Mouse (Mus musculus): ENCODE measurements at regions not wholly inside any gene's neighbourhood (a gene's known extent, or its start where the extent isn't known, plus 50 kb on each side); places are given as distances from the start of the nearest gene placed in this dataset.
A peak's percentile ranks its signal among the peaks of the same experiment; 100 is the strongest.

DNA sequence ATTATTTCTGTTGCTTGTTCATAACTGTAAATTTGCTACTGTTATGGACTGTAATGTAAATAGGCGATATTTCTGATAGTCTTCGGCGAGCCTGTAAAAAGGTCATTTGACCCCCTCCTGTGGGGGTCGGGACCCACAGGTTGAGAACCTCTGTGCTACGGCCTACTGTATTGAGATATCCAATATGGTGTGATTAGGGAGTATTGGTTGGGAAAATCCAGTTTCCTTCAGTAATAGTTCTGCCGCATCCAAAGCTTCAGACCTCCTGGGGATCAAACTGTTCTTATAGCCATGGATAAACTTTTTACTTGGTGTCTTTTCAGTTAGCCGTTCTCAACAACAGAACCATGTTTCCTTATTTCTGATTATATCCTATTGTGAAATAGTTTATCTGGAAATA, 136.5 kb upstream of the Samsn1 start:
- TF ChIP-seq CTCF (IDR thresholded peaks at IDR 0.05; ENCODE audit: low read depth, low read length): no peak
- no peak for TF ChIP-seq GATA1 (IDR thresholded peaks at IDR 0.05; ENCODE audit: borderline replicate concordance, low read length)
- no peak for TF ChIP-seq POLR2AphosphoS5 (IDR thresholded peaks at IDR 0.05; ENCODE audit: insufficient replicate concordance, low read depth, low read length)
- TF ChIP-seq GATA2 (IDR thresholded peaks at IDR 0.05; ENCODE audit: borderline replicate concordance, low read depth, low read length): no peak
- TF ChIP-seq TAL1 (conservative IDR thresholded peaks at IDR 0.05; ENCODE audit: low read depth, low read length): no peak
- no peaks in the 10 kb centered on the region for H3K4me1 ChIP-seq (ENCODE audit: insufficient read depth, low read depth, low read length)
- no peak overlapping the region for H3K4me3 ChIP-seq (ENCODE audit: low read depth, low read length)
- H3K9me3 ChIP-seq (replicated peaks): no peaks in the 10 kb centered on the region
- no peak for DNase-seq (ENCODE audit: low spot score)
- ATAC-seq (ENCODE audit: extremely low read depth, insufficient number of reproducible peaks, low FRiP score, poor library complexity, severe bottlenecking): no peak
- H3K36me3 ChIP-seq (replicated peaks): no peaks in the 10 kb centered on the region
- H3K27me3 ChIP-seq (ENCODE audit: insufficient read depth, low read length): 0 out of 2 replicates have a peak, but pooled peaks cover 8% of the 10 kb centered on the region

DNA sequence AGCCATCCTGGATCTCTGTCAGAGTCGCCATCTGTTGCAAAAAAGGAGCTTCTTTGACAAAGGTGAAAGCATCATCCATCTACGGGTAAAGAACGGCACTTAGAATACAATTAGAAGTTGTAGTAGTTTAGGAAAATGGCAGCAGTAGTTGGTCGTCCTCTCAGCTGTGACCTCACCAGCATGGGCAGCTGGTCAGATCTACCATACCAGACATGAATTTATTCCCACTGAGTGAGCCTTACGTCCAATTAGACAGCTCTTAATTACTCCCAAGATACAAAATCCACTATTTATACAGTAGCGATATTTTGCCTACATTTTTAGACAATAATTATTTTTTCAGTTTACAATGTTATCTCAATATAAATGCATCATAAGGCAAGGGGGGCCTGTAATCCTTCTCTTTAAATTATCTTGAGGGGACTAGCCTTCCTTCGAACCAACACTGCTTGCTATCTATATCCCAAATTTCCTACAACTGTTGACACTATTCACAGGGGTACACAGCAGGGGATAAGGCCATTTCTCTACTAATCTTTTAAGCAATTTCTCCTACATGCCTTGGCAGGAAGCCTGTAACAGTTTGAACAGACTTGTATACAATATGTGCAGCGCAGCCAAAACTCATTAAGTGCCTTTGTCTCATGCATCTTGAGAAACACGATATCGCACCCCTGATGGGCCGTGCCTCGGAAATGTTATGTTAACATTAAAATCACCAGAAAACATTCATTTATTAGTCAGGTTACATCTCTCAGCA, 131.9 kb upstream of the Samsn1 start:
- Histone ChIP-seq H3K36me3 (replicated peaks) (no peaks in the 10 kb centered on the region), H3K9me3 (replicated peaks) (no peaks in the 10 kb centered on the region), H3K27me3 (ENCODE audit: insufficient read depth, low read length) (peaks cover 4% of the 10 kb centered on the region), H3K4me3 (ENCODE audit: low read depth, low read length) (no peak overlapping the region), H3K4me1 (ENCODE audit: insufficient read depth, low read depth, low read length) (peaks cover 5% of the 10 kb centered on the region; the same call in 1 of the 2 replicates)
- ATAC-seq (ENCODE audit: extremely low read depth, insufficient number of reproducible peaks, low FRiP score, poor library complexity, severe bottlenecking) (no peak), DNase-seq (ENCODE audit: low spot score) (no peak)
- TF ChIP-seq TAL1 (conservative IDR thresholded peaks at IDR 0.05; ENCODE audit: low read depth, low read length): no peak

DNA sequence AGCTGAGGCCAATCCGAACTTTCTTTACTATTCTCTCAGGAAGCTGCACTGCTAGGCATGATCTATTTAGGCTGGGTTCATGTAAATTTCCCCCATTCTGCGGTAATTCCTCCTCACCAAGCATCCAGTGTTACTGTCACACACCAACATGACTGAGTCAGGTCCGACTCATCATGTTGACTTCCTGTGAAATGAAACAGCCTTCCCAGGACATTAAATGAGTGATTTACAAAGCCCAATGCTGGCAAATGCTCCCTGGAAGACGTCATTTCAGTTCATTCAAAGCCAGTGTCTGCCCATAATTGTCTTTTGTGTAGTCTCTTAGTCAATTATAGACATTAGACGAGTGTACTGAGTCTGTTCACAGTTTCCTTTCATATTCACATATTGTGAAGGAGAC, 127.5 kb upstream of the Samsn1 start:
- no peak for TF ChIP-seq TAL1 (conservative IDR thresholded peaks at IDR 0.05; ENCODE audit: low read depth, low read length)
- TF ChIP-seq GATA2 (IDR thresholded peaks at IDR 0.05; ENCODE audit: borderline replicate concordance, low read depth, low read length): no peak
- TF ChIP-seq CTCF (IDR thresholded peaks at IDR 0.05; ENCODE audit: low read depth, low read length): no peak
- no peak for TF ChIP-seq POLR2AphosphoS5 (IDR thresholded peaks at IDR 0.05; ENCODE audit: insufficient replicate concordance, low read depth, low read length)
- no peak for TF ChIP-seq GATA1 (IDR thresholded peaks at IDR 0.05; ENCODE audit: borderline replicate concordance, low read length)
- ATAC-seq (ENCODE audit: extremely low read depth, insufficient number of reproducible peaks, low FRiP score, poor library complexity, severe bottlenecking): no peak
- peaks cover 5% of the 10 kb centered on the region; the same call in 1 of the 2 replicates for H3K4me1 ChIP-seq (ENCODE audit: insufficient read depth, low read depth, low read length)
- H3K27me3 ChIP-seq (ENCODE audit: insufficient read depth, low read length): peaks cover 4% of the 10 kb centered on the region
- H3K9me3 ChIP-seq (replicated peaks): peaks cover 3% of the 10 kb centered on the region; the same call in 1 of the 2 replicates
- no peak for DNase-seq (ENCODE audit: low spot score)
- H3K36me3 ChIP-seq (replicated peaks): no peaks in the 10 kb centered on the region
- no peak overlapping the region for H3K4me3 ChIP-seq (ENCODE audit: low read depth, low read length)

DNA sequence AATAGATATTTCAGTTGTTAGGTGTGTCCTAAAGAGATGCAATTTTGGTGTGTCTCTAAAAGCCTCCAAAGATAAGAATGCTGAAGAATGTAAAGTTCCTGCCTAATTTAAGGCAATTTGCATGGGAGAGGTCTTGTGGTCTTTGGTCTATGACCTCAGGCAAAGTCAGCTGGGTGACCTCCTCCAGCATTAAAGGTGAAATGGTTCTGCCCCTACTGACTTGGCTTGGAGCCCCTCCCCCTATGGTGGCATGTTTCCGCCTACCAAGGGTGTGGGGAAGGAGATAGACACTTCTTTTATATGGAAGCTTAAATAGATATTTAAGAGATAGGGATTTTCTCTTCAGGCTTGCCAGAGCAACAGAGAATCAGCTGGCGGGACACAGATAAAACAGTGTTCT, 111.8 kb upstream of the Samsn1 start:
- Histone ChIP-seq H3K27me3 (ENCODE audit: insufficient read depth, low read length) (no peaks in the 10 kb centered on the region), H3K36me3 (replicated peaks) (no peaks in the 10 kb centered on the region), H3K4me3 (ENCODE audit: low read depth, low read length) (no peak overlapping the region), H3K9me3 (replicated peaks) (no peaks in the 10 kb centered on the region), H3K4me1 (ENCODE audit: insufficient read depth, low read depth, low read length) (peaks cover 37% of the 10 kb centered on the region)
- no peak for DNase-seq (ENCODE audit: low spot score)
- TF ChIP-seq POLR2AphosphoS5 (IDR thresholded peaks at IDR 0.05; ENCODE audit: insufficient replicate concordance, low read depth, low read length): no peak
- TF ChIP-seq TAL1 (conservative IDR thresholded peaks at IDR 0.05; ENCODE audit: low read depth, low read length): no peak
- TF ChIP-seq CTCF (IDR thresholded peaks at IDR 0.05; ENCODE audit: low read depth, low read length): no peak
- no peak for TF ChIP-seq GATA1 (IDR thresholded peaks at IDR 0.05; ENCODE audit: borderline replicate concordance, low read length)
- no peak for TF ChIP-seq GATA2 (IDR thresholded peaks at IDR 0.05; ENCODE audit: borderline replicate concordance, low read depth, low read length)
- ATAC-seq (ENCODE audit: extremely low read depth, insufficient number of reproducible peaks, low FRiP score, poor library complexity, severe bottlenecking): peak; percentile 55

DNA sequence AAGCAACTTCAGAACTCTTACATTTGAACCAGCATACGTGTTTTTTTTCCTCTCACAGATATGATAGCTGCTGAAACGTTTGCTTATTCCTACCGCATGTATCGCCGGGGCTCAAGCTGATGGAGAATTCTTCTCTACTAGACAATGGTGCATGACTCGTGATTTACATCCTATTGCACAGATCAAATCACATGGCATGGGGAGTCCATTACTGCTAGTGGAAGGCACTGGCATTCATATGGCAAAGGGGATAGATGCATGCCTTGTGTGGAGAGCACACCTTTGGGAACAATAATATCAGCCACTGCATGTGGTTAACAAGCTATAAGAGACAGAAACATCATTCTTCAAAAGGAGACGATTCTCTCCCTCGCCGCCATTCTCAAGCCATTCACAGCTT, 108.4 kb upstream of the Samsn1 start:
- TF ChIP-seq POLR2AphosphoS5 (IDR thresholded peaks at IDR 0.05; ENCODE audit: insufficient replicate concordance, low read depth, low read length) (no peak), TAL1 (conservative IDR thresholded peaks at IDR 0.05; ENCODE audit: low read depth, low read length) (no peak), GATA2 (IDR thresholded peaks at IDR 0.05; ENCODE audit: borderline replicate concordance, low read depth, low read length) (no peak), CTCF (IDR thresholded peaks at IDR 0.05; ENCODE audit: low read depth, low read length) (no peak), GATA1 (IDR thresholded peaks at IDR 0.05; ENCODE audit: borderline replicate concordance, low read length) (no peak)
- Histone ChIP-seq H3K27me3 (ENCODE audit: insufficient read depth, low read length) (no peaks in the 10 kb centered on the region), H3K36me3 (replicated peaks) (no peaks in the 10 kb centered on the region), H3K9me3 (replicated peaks) (no peaks in the 10 kb centered on the region), H3K4me1 (ENCODE audit: insufficient read depth, low read depth, low read length) (peaks cover 59% of the 10 kb centered on the region), H3K4me3 (ENCODE audit: low read depth, low read length) (no peak overlapping the region)
- DNase-seq (ENCODE audit: low spot score) (no peak), ATAC-seq (ENCODE audit: extremely low read depth, insufficient number of reproducible peaks, low FRiP score, poor library complexity, severe bottlenecking) (no peak)

DNA sequence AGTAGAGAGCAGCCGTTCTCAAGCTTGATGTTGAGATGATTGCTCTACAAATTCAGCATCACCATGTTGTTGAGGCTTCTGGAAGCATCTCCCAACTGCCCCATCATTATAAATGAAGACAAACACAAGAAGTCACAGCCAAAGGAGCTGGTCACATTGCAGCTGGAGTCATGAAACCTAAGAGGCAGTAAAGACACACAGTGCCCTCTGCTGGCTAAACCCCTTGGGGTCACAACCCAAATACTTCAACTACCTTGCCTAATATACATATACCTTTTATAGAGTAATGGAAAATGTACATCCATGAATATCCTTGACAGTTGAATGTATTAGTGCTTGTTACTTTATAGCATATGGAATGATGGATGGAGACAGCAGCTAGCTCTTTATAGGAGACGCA, 107.9 kb upstream of the Samsn1 start:
- ATAC-seq (ENCODE audit: extremely low read depth, insufficient number of reproducible peaks, low FRiP score, poor library complexity, severe bottlenecking) (peak; percentile 69), DNase-seq (ENCODE audit: low spot score) (peak; percentile 35)
- H3K4me1 ChIP-seq (ENCODE audit: insufficient read depth, low read depth, low read length): peaks cover 62% of the 10 kb centered on the region
- H3K27me3 ChIP-seq (ENCODE audit: insufficient read depth, low read length): no peaks in the 10 kb centered on the region
- no peak overlapping the region for H3K4me3 ChIP-seq (ENCODE audit: low read depth, low read length)
- no peaks in the 10 kb centered on the region for H3K9me3 ChIP-seq (replicated peaks)
- H3K36me3 ChIP-seq (replicated peaks): no peaks in the 10 kb centered on the region
- TF ChIP-seq GATA1 (IDR thresholded peaks at IDR 0.05; ENCODE audit: borderline replicate concordance, low read length) (no peak), POLR2AphosphoS5 (IDR thresholded peaks at IDR 0.05; ENCODE audit: insufficient replicate concordance, low read depth, low read length) (no peak), CTCF (IDR thresholded peaks at IDR 0.05; ENCODE audit: low read depth, low read length) (peak; percentile 73)
